Mouse (Mus musculus) cerebellum, adult 9-10 months (tissue): ENCODE measurements around the gene Gm10065.
A peak's percentile ranks its signal among the peaks of the same experiment; 100 is the strongest.
"Not testable (repeated sequence)": the region's sequence is repeated elsewhere in the genome, so short reads cannot be mapped to it uniquely, and the experiment has no call there.

Experiments used
- DNase-seq: peaks from one replicate; pipeline ENCODE4 v3.0.0; 2022

The Gm10065 gene

GRCm38 (mm10) chr13:21478759-21479670 lies at the start of gene Gm10065, which contains the start of gene Zkscan4:
Gm10065 (minus strand) TSS chr13:21479441.
Zkscan4 (plus strand) TSS chr13:21478907.
- peak; percentile 86 for DNase-seq

- DNase-seq: peak; percentile 82
Observed at GRCm38 (mm10) chr13:21506221-21506649, 27.0 kb upstream of the Gm10065 start.

DNA sequence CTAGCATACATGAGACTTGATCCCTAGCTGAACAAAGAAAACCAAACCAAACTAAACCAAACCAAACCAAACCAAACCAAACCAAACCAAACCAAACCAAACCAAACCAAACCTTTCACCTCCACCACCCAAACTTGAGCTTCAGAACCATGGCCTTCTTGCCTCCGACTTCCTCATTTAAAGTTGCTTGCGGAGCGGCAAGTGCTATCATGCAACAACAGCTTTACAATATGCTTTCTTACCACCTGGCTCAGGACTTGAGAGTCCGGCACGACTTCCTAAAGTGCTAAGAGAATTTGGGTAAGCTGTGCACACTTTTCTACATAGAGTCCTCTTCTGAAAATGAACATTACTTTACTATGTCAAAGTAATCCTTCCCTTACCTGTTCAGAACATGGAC lies 23.1 kb upstream of the Gm10065 start:
- DNase-seq: no peak

DNA sequence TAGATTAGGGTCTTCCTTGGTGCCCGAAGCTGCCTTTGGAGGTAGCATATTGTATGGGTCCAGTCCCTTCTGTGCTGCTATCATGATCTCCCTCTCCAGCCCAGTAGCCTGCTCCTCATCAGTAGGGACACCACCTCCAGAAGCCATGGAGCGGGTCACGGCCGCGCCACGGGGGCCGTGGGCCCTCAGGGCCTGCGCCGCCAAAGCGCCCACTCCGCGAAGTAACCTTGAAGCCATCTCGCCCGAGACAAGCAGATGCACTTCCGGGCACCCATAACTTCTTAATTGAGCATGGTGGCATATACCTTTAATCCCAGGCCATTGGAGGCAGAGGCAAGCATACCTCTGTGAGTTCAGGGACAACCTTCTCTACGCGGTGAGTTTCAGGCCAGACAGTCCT lies 21.9 kb upstream of the Gm10065 start, which contains the start of gene Gm11273:
Gene Gm11273 (minus strand): TSS at position 237 of the 400 bp plus-strand sequence.
- DNase-seq: not testable (repeated sequence)

GRCm38 (mm10) chr13:21495080-21495479 lies 15.8 kb upstream of the Gm10065 start, which contains the start of gene AK157302:
AK157302 (plus strand) TSS chr13:21495223.
- DNase-seq: no peak

DNA sequence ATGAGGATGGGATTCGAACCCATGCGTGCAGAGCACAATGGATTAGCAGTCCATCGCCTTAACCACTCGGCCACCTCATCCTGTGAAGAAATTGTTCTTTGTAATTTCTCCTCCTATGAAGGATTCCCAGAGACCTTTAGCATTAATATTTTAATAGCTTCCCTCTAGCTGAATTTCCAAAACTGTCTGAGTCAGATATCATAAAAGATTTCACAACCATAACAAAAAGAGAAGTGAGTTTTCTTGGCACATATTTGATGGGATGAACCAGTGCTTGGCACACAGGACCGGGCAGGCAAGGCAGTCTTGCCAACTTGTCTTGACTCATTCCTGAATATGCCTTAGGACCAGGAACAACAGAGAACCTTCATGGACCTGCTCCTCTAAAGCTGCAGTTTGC lies 13.6 kb upstream of the Gm10065 start:
- DNase-seq: no peak

GRCm38 (mm10) chr13:21486881-21487280 lies 7.6 kb upstream of the Gm10065 start:
- no peak for DNase-seq

- no peak for DNase-seq
Observed at GRCm38 (mm10) chr13:21472427-21472826, 6.8 kb downstream of the Gm10065 start.

DNA sequence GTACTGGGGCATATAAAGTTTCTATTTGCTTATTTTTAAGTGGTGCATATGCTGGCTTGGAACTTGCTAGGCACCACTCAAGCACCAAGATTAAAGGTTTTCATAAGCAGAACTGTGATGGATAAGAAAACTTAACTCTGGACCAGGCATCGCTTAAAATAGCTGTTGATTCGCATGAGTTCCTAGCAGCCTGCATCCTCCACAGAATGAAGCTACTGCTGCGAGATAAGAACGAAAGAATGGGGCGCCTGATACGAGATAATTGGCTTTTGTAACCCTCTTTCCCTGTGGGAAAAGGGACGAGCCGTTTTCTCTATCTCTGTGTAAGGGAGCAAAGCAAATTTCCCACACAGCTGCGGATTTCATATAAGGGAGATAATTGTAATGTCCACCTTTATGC lies 10.1 kb downstream of the Gm10065 start:
- no peak for DNase-seq

GRCm38 (mm10) chr13:21468061-21469019 lies 10.9 kb downstream of the Gm10065 start, which contains the start of gene Nkapl:
Nkapl (minus strand) TSS chr13:21468509.
- peak; percentile 87 for DNase-seq

DNA sequence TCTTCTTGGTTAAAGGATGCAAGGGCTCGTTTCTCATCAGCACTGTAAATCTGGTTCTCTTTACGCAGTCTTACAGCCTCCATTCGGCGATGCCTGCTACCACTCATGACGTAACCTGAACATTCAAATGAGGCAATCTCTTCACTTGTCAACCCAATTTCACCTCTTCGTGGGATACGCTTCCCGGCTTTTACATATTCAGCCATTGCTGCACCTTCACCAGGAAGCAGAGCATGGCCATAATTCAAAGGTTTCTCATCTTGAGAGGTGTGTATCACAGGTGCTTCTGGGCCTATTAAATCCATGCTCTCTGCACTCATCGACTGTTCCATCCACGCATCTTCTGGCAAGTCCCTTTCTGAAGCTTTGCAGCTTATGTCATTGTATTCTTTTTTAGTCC lies 11.9 kb downstream of the Gm10065 start:
- DNase-seq: no peak

DNA sequence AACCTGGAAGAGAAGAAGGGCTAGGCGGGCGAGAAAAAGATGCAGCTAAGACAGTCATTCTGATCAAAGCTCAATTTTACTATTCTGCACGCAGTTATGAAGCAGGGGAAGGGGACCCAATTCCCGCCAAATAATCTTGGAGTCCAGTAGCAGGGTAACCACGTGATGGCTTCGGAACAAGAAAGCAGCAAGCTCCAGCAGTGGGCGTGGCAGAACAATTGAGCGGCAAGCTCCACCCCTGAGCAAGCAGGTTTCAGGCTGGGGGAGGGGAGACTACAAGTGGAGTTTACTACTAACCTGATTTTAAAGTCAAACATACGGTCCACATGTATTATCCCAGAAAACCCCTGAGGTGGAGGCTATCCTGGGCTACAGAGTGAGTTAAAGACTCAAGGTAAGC lies 16.7 kb downstream of the Gm10065 start:
- DNase-seq: not testable (repeated sequence)

DNA sequence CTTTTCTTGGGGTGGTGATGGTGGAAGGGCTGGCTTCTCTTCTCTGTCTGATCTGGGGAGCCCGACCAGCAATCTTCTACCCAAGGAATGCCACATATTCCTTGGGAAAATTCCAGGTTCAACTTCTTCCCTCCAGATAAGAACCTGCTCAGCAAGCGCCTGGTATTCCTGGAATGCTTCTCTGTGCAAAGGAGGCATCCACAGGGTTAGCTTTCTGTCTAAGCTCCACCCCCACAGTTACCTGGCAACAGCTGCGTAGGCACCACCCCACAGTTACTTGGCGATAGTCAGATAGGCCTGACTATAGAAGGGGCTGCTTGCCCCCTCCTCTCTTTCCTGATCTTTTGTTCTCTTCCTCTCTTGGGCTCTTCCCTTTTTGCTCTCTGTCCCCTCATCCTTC lies 22.9 kb downstream of the Gm10065 start:
- DNase-seq: no peak

GRCm38 (mm10) chr13:21454133-21454532 lies 25.1 kb downstream of the Gm10065 start:
- no peak for DNase-seq

- peak; percentile 88 for DNase-seq
Observed at GRCm38 (mm10) chr13:21453449-21453848, 25.8 kb downstream of the Gm10065 start, which contains the start of gene Zscan26. Zscan26 (minus strand) TSS chr13:21453730.

GRCm38 (mm10) chr13:21453042-21453441 lies 26.2 kb downstream of the Gm10065 start:
- peak; percentile 30 for DNase-seq

DNA sequence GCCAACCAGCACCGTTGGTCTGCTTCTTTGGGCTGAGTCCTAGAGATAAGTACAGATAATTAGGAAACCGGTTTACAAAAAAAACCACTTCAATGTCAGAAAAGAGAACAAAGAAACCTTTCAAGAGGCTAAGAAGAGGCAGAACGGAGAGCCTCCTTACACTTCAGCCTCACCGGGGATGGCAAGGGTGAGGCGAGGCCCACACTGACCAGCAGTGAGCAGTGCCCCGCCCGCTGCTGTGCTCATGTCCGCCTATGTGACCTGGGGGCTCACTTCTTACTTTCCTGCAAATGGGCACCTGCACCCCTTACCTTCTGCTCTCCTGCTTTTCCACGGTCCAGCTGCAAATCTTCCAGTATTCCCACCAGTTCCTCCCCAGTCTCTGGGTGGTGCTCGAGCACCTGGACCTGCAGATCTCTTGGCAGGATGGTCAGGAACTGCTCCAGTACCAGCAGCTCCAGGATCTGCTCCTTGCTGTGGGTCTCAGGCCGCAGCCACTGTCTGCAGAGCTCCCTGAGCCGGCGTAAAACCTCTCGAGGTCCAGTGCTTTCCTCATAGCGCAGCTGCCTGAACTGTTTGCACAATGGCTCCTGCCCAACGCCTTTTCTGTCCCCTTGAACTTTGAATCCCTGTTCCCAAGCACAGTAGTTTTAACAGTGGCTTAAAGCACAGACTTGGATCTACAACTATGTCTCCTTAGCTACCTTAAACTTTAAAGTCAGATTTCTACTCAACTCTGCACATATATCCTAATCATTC lies 31.2 kb downstream of the Gm10065 start:
- DNase-seq: no peak

DNA sequence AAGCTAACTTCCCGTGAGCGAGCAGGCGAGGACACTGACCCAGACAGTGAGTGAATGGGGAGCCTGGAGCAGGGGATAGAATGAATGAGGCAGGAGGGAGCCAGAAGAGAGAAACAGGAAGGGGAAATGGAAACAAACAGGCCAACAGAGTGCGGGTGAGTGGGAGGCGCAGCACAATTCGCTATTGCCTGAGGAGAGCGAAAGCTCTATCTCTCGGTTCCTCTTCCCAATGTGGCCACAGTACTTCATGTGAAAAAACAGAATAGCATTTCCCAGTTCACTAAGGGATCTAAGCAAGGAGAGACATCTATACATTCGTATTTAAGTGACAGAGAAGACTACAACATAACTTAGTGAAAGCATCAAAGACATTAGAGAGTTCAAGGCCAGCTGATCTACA lies 32.4 kb downstream of the Gm10065 start:
- no peak for DNase-seq

DNA sequence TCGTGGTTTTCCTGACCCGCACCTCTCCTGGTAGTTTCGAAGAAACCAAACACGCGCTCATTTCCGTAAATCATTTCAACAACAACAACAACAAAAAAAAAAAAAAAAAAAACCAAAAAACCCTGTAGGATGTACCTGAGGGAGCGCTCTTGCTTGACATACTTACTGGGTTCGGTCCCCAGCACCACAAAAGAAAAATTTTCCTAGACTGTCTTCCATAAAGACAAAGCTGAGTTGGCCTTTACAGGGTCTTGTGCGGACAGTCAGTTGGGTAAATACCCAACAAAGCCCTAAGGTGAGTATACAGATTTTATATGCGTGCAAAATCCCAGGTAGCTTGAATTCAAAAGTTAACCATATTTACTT lies 38.1 kb downstream of the Gm10065 start:
- DNase-seq: no peak

DNA sequence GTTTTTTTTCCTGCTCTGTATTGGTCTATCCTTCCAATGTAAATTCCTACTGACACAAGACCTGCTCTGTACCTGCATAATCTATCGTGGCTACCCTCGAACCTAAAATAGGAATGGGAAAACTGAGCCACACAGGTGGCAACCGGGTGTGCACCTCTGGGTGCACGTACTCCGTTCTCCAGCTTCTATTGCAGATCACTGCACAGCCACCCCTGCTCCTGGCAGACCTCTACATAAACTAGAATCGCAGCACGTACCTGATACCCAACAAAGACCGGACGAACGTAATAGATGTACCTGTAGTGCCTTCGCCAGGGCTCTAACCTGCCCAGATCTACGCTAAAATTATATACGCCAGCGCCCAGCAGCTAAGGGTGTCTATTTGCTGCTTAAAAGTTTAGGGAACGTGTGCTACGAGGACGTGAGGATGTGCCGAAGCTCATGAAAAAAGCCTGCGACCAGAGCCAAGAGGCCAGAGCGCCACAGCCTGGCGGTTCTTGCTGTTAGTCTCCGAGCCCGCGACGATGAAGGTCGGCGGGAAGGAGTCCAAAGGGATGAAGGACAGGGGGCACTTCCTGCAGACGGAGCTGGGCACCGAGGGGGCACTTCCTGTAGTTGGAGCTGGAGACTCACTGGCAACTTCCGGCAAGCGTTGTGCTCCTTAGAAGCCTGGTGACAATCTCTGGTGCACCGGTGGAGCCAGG lies 38.6 kb downstream of the Gm10065 start, which contains the start of gene Pgbd1:
Gene Pgbd1 (minus strand): TSS at position 556 of the 704 bp plus-strand sequence.
- peak; percentile 81 for DNase-seq

- no peak for DNase-seq
Observed at GRCm38 (mm10) chr13:21435476-21435875, 43.8 kb downstream of the Gm10065 start.
